Mouse (Mus musculus): ENCODE results near the gene Extl1.
"Not testable (repeated sequence)": the region's sequence is repeated elsewhere in the genome, so short reads cannot be mapped to it uniquely, and the experiment has no call there.

The Extl1 gene

DNA sequence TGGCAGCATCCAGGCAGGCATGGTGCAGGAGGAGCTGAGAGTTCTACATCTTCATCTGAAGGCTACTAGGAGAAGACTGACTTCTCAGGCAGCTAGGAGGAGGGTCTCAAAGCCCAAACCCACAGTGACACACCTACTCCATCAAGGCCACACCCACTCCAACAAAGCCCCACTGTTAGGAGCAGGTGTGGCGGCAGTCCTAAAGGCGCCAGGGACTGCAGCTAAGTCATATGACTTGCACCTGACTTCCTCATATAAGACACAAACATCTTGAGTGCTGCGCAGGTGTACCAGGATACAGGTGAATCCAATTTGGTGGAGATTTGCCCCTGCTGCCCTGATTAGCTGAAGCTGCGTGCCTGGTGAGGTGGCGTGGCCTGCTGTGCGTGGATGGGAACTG is at the start of gene Extl1:
Gene Extl1, minus strand, starts transcription at position 101 of the 400 bp plus-strand sequence.
- not testable (repeated sequence) for DNase-seq (ENCODE audit: low read depth)

DNA sequence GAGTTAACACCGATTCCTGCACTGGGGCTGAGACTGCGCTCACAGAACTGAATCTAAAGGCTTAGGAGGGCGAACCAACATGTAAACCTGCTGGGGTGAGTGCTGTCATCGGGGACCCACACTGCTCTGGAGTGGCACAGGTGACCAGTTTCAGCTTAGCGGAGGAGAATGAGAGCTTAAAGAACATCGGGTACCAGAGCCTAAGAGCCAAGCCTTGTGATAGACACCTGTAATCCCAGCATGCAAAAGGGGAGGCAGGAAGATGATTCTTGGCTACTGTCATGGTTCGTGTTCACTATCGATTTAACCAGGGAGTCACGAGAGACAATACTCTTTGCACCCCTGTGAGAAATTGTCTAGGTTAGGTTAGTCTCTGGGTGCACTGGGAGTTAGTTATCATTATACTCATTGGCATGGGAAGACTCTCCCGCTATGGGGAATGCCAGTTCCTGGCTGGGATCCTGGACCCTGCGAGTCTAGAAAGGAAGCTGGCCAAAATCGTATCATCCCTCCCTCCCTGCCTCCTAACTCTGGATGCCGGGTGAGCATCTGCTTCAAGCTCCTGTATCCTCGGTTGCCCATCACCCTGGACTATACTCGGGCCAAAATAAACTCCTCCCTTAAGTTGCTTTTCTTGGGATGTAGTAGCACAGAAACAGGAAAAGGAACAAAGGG is 49.2 kb upstream of the Extl1 start:
- DNase-seq (ENCODE audit: low read depth) = no peak

DNA sequence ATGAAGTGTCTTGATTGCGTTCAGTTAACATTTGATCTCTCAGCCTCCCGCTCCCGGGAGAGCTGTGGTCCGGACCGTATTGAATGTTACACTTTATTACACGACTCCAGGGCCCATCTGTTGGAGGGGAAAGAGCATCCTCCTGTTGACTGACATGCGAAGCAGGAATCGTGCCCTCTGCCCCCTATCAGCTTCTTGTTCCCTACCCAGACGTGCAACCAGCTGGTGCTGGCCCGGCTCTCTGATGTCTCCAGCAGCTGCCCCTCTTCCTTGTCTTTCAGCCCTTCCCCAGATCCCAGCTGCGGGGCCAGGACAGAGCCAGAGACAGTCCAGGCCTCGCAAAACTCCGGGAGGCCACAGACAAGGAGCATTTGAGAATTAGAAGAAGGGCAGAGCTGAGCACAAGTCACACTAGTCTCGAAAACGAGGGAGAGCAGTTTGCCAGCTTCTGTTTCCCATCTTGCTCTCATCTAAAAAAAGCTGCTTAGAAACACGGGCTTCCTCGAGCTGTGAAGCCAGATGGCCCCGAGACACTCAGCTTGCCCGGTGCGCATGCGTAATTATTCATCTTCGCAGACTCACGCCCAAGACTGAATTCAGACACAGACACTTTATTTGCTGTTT is 46.8 kb upstream of the Extl1 start:
- DNase-seq (ENCODE audit: low read depth) = no peak

DNA sequence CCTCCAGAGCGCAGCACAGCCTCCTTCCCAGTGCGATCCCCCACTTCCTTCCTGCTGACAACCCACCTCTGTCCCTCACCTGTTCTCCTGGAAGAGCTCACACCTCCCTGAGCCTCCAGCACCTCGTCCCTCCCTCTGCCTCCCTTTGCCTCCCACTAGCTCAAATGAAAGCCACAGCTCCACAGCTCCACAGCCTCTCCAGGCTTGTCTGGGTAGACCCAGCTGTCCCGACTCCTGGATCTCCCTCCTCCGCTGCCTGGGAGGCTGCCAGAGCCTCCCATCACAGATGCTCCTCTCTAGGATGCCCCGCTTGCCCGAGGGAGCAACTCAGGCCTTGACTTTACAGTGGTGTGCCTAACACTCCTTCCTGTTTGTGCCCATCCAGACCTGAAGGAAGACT is 41.4 kb upstream of the Extl1 start:
- no peak for DNase-seq (ENCODE audit: low read depth)

DNA sequence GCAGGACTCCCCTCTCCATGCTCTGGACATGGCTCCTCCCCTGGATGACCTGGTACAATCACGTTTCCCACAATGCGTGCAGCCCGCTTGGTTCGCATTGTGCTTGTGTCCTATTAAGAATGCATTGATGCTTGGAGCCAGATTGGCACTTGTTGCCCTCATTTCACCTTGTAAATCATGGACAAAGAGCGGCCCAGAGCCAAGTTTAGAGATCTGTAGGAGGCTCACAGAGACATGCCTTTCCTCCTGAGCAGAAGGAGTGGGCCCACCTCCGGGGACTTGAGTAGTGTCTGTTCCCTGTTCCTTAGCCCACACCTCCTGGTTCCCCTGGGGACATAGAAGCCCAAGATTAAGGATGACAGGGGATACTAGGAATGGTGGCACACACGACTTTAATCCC is 40.3 kb upstream of the Extl1 start:
- no peak for DNase-seq (ENCODE audit: low read depth)

DNA sequence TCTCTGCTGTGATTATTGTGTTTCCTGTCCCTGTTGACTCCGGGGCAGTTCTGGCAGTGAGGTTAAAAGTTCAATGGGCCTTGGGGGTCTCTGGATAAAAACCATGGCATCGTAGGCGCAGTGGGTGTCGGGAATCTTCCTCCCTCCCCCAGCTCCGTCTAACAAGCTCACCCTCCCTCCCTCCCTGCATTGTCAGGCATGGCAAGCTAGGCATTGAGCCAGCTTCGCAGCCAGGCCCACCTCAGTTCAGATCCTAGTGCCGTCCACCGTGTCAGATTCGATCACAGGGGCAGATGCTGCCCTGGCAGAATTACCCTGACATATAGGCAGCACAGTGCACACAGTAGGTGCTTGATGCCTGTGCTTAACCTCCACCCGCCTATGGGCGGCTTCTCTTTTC is 38.3 kb upstream of the Extl1 start:
- DNase-seq (ENCODE audit: low read depth) = no peak

DNA sequence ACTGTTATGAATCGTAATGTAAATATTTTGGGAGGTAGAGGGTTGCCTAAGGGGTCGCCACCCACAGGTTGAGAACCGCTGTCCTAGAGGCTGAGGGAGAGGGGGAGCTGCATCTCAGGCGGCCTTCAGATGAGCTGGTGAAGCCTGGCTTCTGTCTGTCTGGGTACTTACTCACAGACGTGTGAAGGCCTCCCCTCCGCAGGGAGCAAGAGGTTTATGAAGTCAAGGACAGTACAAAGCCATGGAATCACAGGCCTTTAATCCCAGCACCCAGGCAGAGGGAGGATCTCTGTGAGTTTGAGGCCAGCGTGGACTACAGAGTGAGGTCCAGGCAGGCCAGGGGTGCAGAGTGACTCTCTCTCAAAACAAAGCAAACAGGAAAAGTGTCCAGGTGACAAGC is 33.5 kb upstream of the Extl1 start:
- DNase-seq (ENCODE audit: low read depth) = no peak

DNA sequence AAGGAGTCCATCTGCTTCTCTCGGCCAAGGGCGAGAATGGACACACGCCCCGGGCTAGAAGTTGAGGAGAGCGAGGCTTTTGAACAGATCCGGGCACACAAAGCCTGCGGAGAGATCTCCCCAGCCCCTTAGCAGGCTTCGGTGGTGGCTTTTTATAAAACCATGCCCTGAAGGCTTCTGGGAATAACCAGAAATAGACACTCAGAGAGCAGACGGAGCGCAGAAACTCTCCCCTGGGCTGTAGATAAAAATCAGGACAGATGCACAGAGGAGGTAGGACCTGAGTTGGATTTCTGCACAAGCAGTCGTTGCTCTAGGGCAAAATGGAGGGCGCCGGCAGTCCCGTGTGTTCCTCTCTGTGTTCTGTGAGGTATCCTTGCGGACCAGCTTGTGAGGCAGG is 33.0 kb upstream of the Extl1 start:
- DNase-seq (ENCODE audit: low read depth) = no peak

DNA sequence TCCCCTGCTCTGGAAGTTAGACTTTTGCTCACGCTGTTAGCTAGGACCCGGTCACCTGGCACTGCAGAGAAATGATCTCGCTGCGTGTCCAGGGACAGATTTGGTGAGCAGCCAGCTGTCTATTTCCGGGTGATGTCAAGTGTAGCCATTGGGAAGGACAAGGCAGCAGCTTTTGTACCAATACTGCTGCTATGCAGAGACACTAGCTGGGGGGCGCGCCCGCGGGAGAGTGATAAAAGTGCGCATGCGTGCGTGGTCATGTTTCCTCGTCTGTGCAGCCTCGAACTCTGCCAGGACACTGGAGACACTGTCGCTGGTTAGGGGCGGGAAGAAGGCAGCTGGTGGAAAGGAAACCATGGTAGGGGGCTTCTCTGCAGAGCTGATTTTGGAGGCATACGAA is 32.5 kb upstream of the Extl1 start:
- DNase-seq (ENCODE audit: low read depth) = no peak

DNA sequence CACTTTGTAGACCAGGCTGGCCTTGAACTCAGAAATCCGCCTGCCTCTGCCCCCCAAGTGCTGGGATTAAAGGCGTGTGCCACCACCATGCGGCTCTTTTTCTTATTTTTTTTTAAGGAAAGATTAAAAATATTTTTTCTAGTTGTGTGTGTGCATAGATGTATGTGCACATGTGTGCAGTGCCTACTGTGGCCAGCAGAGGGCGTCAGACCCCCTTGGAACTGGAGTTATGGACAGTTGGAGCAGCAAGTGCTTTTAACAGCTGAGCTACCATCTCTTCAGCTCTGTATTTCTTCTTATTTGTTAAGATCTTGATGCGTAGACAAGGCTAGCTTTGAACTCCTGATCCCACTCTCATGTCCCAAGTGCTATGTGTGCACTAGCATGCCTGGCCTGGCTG is 25.6 kb upstream of the Extl1 start:
- DNase-seq (ENCODE audit: low read depth) = peak; percentile 53

DNA sequence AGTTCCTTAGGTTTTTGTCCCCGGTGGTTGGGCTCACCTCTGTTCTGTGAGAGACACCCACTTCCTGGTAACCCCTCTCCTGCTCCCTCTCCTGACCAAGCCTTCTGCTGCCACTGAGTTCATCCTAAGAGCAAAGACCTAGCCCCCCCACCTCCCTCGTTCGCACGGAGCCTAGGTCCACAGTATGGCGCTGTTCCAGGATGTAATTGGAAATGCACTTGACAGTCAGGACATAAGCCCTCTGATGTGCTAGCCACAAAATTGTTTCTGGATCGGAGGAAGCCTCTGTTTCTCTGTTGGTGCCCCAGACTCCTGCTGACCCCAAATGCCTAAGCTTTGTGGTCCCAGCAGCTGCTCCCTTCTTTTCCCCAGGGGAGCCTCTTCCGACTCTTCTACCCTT is 20.1 kb upstream of the Extl1 start:
- DNase-seq (ENCODE audit: low read depth) = no peak

DNA sequence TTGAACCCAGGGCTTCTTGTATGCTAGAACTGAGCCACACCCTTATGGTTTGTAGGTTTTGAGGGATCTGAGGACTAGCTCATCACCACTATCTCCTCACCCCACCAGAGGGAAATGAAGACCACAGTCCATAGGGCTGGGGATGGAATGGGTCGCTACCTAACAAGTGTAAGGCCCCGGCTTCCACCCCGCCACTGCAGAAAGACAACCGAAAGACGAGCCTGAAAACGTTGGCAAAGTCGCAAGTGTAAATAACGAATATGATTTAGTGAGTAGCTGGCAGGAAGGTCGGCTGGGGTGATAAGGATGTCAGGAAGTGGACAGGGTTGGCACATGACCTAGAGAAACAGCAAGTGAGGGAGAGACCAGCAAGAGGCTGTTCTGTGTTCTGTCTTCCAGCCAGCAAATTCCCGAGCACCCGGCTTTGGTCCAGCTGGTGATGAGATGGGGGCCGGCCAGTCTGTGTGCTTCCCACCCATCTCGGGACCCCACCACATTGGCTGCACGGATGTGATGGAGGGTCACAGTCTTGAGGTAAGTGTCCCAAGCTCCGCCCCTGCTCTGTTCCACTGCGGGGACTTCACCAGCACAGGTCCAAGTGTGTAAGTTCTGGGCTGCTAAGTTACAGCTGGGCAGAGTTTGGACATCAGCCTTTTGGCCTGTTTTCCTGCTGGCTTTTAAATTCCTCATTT is 19.1 kb upstream of the Extl1 start:
- DNase-seq (ENCODE audit: low read depth) = peak; percentile 32

DNA sequence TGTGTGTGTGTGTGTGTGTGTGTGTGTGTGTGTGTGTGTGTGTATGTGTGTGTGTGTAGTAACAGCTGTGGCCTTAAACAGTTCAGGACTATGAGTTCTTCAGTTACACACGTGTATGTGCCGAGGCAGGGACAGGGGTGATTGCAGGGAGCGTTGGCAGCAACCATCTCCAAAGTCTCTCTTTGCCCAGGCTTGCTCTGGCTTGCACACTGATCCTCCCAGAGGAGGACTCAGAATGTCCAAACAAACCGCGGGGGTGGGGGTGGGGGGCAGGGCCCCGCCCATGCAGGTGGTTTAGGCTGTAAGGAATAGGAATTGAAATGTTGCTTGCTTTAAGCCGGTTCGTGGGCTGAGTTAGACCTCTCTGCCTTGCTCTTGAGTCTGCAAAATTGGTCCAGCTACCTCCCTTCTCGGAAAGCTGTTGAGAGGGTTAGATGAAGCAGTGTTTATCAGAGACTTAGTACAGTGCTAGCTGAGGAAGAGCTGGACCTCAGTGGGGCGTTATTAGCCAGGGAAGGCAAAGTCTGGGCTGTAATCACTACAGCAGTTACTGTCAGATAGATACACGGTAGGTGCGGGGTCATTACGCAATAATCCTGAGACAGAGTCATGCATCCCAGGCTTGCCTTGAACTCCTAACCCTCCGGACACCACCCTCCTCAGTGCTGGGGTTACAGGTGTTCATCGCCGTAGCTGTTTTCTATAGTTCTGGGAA is 18.4 kb upstream of the Extl1 start:
- no peak for DNase-seq (ENCODE audit: low read depth)

DNA sequence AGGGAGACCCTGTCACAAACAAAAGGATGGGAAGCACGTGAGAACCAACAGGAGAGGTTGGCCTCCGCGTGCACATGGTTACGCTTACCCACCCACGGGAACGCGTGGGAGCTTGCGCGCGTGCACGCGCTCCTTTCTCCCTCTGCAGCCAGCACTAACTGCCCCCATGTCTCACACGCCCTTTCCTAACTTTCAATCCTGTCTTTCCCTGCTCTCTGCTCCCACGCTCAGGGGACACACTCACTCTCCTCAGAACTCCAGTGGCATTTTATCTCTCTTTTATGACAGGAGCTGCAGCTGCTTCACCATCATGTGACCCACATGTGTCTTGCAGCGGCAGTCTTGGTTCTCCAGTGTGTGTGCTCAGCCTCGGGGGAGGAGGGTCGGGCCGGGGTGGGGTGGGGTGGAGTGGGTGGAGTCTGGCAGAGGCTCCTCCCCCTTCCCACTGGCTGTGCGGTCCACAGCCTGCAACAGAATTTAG is 17.6 kb upstream of the Extl1 start:
- DNase-seq (ENCODE audit: low read depth) = peak; percentile 66

DNA sequence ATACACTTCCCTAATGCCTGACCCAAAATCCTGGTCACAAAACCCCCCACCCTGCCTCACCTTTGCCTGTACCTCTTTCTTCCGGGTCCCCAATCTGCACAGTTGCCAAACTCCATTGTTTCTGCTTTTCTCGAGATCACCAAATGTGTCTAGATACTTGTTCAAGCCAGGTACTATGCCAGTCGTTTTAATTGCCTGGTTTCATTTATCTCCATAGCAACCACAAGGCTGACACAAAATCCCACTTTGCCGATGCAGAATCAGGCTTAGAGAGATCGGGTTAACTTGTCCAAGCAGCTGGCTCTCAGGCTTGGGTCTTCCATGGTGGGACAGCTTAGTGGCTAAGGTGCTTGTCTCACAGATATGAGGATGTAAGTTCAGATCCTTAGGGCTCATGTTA is 16.6 kb upstream of the Extl1 start:
- DNase-seq (ENCODE audit: low read depth) = no peak

DNA sequence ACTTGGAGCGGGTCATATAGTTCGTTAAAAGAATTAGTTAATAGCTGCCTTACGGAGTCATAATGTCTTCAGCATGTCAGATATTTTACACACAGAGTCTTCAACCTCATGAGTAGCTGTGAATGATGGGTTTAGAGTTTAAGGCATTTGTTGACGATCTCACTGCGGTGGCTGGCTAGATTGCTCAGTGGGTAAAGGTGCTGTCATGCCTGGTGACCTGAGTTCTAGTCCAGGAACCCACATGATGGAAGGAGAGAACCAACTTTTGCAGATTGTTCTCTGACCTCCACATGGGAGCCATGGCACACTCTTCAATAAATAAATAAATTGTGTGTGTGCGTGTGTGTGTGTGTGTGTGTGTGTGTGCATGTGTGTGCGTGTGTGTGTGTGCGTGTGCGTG is 14.1 kb upstream of the Extl1 start:
- no peak for DNase-seq (ENCODE audit: low read depth)

DNA sequence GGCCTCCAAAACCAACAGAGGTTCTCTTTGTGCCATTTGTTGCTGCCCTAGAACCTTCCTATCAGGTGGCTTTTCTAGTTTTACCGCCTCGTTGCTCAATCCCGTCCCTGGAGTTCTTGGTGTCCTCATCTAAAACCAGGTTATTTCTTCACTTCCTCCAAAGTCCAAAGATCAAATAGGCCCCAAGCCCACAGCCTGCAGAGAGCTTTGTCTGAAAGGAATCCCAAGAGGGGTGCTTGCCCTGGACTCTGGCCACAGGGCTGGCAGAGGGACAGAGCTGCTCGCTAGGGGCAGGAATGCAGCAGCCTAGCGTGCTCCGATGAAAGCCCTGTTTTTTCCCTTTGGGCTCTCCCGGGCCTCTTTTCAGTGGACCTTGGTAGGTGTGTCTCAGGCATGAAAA is 13.5 kb upstream of the Extl1 start:
- DNase-seq (ENCODE audit: low read depth) = no peak

DNA sequence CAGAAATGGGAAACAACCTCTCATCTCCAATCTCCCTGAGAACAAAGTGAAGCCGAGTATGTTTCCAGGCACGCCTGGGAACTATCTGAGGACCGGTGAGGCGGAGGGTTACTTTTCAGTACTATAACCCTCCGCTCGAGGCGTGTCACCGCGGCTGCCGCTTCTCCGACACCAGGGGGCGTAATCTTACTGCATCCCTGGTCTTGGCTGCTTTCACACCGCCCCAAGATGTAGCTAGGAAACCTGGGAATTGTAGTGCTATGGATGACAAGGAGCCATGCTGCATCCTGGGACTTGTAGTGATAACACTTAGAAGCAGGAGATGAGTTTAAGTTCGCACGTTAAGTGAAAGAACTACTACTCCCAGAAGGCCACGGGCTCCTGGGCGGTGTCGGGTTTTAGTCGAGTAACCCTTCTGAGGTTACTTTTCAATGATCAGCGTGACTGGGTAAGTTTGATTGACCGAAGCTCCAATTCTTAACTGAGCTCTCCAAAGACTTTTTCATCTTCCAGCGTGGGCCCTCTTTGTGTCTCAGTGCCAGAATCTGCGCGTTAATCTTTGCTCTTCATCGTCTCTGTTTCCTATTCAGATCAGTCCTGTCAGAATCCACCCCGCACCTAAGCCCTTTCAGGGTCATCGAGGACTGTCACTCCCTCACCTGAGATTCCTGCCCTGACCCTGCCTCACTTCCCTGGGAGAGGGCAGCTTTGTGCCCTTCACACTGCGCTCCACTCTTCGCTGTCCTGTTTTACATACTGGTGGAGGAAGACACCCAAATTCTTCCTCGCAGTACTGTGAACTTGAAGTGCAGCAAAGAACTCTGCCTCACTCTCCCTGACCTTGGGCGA is 12.6 kb upstream of the Extl1 start, which contains the start of gene Pafah2:
Gene Pafah2, plus strand, starts transcription at position 344 of the 849 bp plus-strand sequence.
- peak; percentile 98 for DNase-seq (ENCODE audit: low read depth)

DNA sequence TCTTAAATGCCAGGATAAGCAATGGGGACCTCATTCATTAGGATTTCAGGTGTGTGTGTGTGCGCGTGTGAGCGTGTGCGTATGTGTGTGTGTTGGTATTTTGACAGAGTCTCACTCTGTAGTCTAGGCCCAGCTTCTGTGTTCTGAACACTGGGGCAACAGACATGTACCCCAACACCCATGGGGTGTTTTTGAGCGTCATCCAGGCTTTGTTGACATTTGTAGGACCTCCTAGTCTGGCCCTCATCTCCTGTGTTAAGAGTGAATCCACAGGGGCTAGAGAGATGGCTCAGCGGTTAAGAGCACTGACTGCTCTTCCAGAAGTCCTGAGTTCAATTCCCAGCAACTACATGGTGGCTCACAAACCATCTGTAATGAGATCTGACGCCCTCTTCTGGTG is 11.5 kb upstream of the Extl1 start:
- DNase-seq (ENCODE audit: low read depth) = no peak

DNA sequence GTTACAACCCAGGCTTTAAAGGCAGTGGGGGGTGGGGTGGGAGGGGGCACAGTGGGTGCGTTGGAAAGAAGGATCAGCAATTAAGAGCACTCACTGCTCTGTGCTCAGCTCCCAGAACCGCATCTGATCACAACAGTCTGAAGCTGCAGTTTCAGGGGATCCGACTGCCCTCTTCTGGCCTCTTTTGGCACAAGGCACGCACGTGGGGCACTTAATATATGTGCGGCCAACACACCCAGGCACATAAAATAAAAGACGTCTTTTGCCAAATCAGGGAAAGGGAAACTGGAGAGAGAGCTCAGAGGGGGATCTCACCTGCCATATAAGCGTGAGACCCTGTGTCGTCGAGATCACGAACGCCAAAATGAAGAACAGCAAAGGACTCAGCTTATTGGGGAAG is 9.4 kb upstream of the Extl1 start:
- peak; percentile 50 for DNase-seq (ENCODE audit: low read depth)

DNA sequence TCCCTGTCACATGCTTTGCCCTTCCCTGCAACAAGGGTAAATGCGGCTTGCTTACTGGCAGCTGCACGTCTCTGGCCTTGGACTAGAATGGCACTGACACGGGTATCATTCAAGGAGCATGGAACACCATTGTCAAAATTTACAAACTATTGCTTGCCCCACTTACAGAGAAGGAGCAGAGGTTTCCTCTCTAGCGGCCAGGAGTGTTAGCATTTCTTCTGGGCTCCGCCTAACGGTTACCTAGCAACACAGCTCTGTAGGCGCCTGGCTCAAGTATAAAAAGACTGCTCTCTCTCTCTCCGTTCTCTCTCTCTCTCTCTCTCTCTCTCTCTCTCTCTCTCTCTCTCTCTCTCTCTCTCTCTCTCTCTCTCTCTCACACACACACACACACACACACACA is 8.9 kb upstream of the Extl1 start:
- DNase-seq (ENCODE audit: low read depth) = peak; percentile 74

DNA sequence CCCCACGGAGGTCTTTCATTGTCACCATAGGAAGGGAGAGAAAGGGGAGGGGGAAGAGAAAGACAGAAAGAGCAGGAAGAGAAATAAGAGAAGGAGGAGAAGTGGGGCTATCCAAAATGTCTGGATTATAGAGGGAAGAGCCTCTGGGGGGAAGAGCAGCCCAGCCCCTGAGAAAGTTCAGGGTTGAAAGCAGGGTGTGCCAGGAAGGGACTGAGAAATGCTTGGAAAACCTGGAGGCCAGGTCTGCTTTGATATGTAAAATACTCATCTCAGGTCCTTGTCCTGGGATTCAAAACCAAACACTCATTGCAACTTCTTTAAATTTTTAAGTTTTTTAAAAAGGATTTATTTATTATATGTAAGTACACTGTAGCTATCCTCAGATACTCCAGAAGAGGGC is 8.0 kb upstream of the Extl1 start:
- no peak for DNase-seq (ENCODE audit: low read depth)
